Mouse (Mus musculus): ENCODE data around the gene Ankrd35. TPM values are rescaled to one million over a fixed set of nuclear protein-coding genes. Genes with fewer than 3 reads are reported as not detected.

Gene Ankrd35
- polyA plus RNA-seq, 1 experiment from 2014 or later, result 0.57 TPM

DNA sequence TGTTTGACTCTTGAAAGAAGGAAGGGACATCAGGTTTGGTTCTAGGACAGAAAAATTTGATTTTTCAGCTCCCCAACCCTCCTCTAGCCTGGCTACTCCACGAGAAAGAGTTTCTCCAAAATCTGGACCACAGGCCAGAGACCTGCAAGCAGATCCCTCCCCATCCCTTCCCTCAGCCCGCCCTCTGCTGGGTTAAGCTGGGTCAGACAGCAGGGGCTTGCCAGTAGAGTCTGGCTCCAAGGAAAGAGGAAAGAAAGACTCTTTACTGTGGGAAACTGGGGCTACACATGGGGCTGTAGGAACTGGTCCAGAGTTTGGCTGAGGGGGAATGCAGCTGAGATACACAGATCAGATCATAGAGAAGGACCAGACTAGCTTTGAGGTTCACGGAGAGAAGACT, 22.6 kb downstream of the Ankrd35 start:
- Histone ChIP-seq H3K4me3 (replicated peaks; ENCODE audit: low read depth, low read length) (no peak overlapping the region), H3K9me3 (ENCODE audit: control insufficient read depth, low read length) (no peaks in the 10 kb centered on the region), H3K36me3 (ENCODE audit: control insufficient read depth, insufficient read depth, low read length) (no peaks in the 10 kb centered on the region), H3K27ac (replicated peaks; ENCODE audit: low read depth, low read length) (no peak overlapping the region), H3K4me2 (ENCODE audit: low read length) (no peak overlapping the region), H3K27me3 (ENCODE audit: control insufficient read depth, insufficient read depth, low read length) (no peaks in the 10 kb centered on the region), H3K4me1 (ENCODE audit: control insufficient read depth, insufficient read depth, low read length) (peaks cover 9% of the 10 kb centered on the region), H3K9ac (replicated peaks; ENCODE audit: low read length) (no peak overlapping the region)
- 14% methylated on average over 3 of the region's 3 CpGs for WGBS
- ATAC-seq (ENCODE audit: low FRiP score, low TSS enrichment) (no peak), DNase-seq (peak; percentile 33)

DNA sequence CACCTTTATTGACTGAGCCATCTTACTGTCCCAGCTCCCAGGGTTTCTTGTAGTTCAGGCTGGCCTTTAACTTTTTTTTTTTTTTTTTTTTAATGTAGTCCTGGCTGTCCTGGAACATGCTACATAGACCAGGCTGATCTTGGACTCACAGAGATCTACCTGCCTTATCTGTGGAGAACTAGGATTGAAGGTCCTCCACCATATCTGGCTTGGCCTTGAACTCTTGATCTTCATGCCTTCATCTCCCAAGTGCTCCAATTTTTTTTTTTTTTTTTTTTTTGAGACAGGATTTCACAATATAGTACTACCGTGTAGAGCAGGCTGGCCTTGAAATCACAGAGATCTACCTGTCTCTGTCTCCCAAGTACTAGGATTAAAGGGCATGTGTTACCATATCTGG, 23.6 kb downstream of the Ankrd35 start:
- H3K4me1 ChIP-seq (ENCODE audit: control insufficient read depth, insufficient read depth, low read length), result peaks cover 15% of the 10 kb centered on the region
- no peak overlapping the region for H3K9ac ChIP-seq (replicated peaks; ENCODE audit: low read length)
- H3K36me3 ChIP-seq (ENCODE audit: control insufficient read depth, insufficient read depth, low read length), result no peaks in the 10 kb centered on the region
- DNase-seq (no peak), ATAC-seq (ENCODE audit: low FRiP score, low TSS enrichment) (no peak)
- no peak overlapping the region for H3K4me2 ChIP-seq (ENCODE audit: low read length)
- WGBS, result 96% methylated on average over 1 of the region's 1 CpGs
- H3K9me3 ChIP-seq (ENCODE audit: control insufficient read depth, low read length), result no peaks in the 10 kb centered on the region
- no peak overlapping the region for H3K27ac ChIP-seq (replicated peaks; ENCODE audit: low read depth, low read length)
- H3K27me3 ChIP-seq (ENCODE audit: control insufficient read depth, insufficient read depth, low read length), result no peaks in the 10 kb centered on the region
- no peak overlapping the region for H3K4me3 ChIP-seq (replicated peaks; ENCODE audit: low read depth, low read length)

DNA sequence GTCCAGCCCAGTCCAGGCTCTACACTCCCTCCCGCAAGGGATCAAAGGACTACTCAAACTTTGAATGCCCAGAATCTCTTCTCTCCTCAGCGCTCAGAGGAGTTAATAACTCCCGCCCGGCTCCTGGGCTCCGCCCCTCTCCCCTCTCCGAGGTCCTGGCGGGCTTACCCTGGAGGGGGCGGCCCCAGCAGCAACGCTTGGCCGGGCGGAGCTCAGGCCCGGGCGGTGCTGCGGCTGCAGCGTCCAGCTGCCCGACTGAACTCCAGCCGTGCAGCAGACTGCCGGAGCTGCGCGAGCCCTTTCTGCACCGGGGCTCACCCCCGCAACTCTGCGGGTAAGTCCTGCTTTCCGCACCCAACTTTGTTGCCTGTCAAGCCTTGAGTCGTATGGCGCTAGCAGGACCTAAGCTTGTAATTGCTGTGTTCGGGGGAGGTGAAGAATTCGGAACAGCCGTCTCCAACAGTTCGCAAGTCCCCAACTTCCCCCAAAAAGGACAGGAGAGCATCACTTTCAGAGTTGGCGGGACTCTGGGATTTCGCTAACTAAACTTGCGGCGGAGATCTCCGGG, 26.4 kb downstream of the Ankrd35 start, which contains the start of gene Pias3:
Pias3 (plus strand) TSS at position 187 of the 568 bp plus-strand sequence.
- Histone ChIP-seq H3K36me3 (ENCODE audit: control insufficient read depth, insufficient read depth, low read length) (peaks cover 11% of the 10 kb centered on the region; the same call in 1 of the 2 replicates), H3K9ac (replicated peaks; ENCODE audit: low read length) (peak within 1 kb of the TSS; percentile 80), H3K27me3 (ENCODE audit: control insufficient read depth, insufficient read depth, low read length) (no peaks in the 10 kb centered on the region), H3K4me3 (replicated peaks; ENCODE audit: low read depth, low read length) (peak within 1 kb of the TSS; percentile 80), H3K9me3 (ENCODE audit: control insufficient read depth, low read length) (no peaks in the 10 kb centered on the region), H3K4me1 (ENCODE audit: control insufficient read depth, insufficient read depth, low read length) (peaks cover 11% of the 10 kb centered on the region), H3K4me2 (ENCODE audit: low read length) (peak within 1 kb of the TSS; percentile 73), H3K27ac (replicated peaks; ENCODE audit: low read depth, low read length) (peak within 1 kb of the TSS; percentile 91)
- under 1% methylated on average over 35 of the region's 35 CpGs for WGBS
- ATAC-seq (ENCODE audit: low FRiP score, low TSS enrichment), result peak; percentile 62; the same call in 1 of the 2 replicates
- DNase-seq, result peak; percentile 77

DNA sequence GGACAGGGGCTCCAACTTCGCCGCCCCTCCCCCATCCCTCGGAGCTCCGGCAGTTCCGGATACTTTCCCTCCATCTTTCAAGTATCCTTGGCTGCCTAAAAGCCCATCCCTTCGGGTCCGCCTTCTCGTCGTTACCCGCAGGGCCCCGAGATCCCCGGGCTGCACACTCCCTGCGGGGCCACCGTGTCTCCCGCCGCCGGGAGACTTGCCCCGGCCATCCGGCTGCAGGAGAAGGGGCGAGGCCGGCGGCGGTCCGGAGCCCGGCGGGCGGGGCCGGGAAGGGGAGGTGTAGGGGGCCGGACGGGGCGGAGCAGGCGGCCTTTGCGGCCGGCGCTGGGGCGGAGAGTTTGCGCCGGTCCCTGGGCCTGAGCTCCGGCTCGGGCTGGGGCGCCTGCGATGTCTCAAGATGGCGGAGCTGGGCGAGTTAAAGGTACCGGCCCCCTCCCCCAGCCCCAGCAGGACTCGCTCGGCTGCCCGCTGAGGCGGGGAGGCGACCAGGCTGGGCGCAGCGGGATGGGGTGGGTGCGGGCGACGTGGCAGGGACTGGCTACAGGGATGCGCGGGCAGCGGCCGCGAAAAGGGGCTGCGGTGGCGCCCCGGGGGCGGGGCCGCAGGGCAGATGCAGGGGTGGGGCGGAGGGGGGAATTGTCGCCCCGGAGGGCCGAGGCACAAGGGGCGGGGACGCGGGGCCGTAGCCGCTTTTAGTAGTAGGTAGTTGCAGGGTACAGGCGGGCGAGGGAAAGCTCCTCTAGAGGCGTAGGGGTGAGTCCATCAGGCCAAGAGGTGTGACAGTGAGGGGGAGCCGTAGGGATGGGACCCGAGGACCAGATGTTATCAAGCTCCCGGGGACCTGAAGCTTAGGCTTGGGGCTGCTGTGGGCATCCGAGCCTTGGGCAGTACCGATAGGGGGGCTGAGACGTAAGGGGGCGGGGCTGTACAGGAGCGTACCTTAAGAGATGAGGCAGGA, 27.1 kb downstream of the Ankrd35 start:
- Histone ChIP-seq H3K4me1 (ENCODE audit: control insufficient read depth, insufficient read depth, low read length) (peaks cover 11% of the 10 kb centered on the region), H3K27ac (replicated peaks; ENCODE audit: low read depth, low read length) (peak overlapping the region; percentile 91), H3K9me3 (ENCODE audit: control insufficient read depth, low read length) (no peaks in the 10 kb centered on the region), H3K4me3 (replicated peaks; ENCODE audit: low read depth, low read length) (peak overlapping the region; percentile 80), H3K9ac (replicated peaks; ENCODE audit: low read length) (peak overlapping the region; percentile 80), H3K27me3 (ENCODE audit: control insufficient read depth, insufficient read depth, low read length) (no peaks in the 10 kb centered on the region), H3K4me2 (ENCODE audit: low read length) (peak overlapping the region; percentile 73), H3K36me3 (ENCODE audit: control insufficient read depth, insufficient read depth, low read length) (peaks cover 18% of the 10 kb centered on the region)
- DNase-seq (peak; percentile 90), ATAC-seq (ENCODE audit: low FRiP score, low TSS enrichment) (peak; percentile 91)
- WGBS, result under 1% methylated on average over 85 of the region's 85 CpGs

DNA sequence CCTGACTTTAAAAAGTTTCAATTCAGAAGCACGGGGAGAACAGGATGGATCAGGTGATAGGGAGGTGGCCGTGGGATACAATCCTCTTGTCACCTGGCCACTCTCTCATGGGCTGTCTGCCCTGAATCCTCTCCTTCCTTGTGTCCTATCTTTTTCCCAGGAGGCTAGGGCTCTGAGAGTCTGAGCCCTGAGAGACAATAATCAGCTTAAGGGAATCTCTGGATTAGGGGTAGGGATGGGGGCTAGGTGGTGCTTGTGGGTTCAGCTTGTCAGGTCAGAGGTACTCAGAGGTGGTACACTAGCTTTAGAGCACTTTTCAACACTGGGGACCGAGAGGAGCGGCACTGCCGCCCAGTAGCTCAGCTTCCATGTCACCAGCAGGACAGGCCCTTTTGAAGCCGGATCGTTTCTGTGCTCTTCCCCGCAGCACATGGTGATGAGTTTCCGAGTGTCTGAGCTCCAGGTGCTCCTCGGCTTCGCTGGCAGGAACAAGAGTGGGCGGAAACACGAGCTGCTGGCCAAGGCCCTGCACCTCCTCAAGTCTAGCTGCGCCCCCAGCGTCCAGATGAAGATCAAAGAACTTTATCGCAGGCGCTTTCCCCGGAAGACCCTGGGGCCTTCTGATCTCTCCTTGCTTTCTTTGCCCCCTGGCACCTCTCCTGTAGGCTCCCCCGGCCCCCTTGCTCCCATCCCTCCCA, 29.2 kb downstream of the Ankrd35 start:
- H3K4me2 ChIP-seq (ENCODE audit: low read length), result no peak overlapping the region
- 56% methylated on average over 19 of the region's 19 CpGs for WGBS

DNA sequence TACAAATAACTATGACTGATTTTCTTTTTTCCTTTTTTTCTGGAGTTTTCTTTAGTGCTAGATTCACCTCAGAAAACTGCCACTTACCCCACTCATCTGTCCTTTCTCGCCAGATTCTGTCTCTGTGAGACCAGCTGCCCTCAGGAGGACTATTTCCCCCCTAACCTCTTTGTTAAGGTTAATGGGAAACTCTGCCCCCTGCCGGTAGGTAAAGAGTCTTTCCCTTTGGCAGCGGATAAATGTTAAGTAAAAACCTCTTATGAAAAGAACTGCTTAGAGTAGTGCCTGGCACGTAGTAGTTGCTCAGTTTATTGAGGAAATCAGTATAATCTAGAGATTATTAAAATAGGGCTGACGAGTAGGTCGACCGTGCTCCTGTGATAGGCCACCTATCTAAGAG, 30.4 kb downstream of the Ankrd35 start:
- Histone ChIP-seq H3K36me3 (ENCODE audit: control insufficient read depth, insufficient read depth, low read length) (peaks cover 38% of the 10 kb centered on the region), H3K9ac (replicated peaks; ENCODE audit: low read length) (no peak overlapping the region), H3K27ac (replicated peaks; ENCODE audit: low read depth, low read length) (no peak overlapping the region), H3K4me2 (ENCODE audit: low read length) (no peak overlapping the region), H3K4me3 (replicated peaks; ENCODE audit: low read depth, low read length) (no peak overlapping the region), H3K9me3 (ENCODE audit: control insufficient read depth, low read length) (no peaks in the 10 kb centered on the region), H3K4me1 (ENCODE audit: control insufficient read depth, insufficient read depth, low read length) (peaks cover 11% of the 10 kb centered on the region), H3K27me3 (ENCODE audit: control insufficient read depth, insufficient read depth, low read length) (no peaks in the 10 kb centered on the region)
- DNase-seq (peak; percentile 50), ATAC-seq (ENCODE audit: low FRiP score, low TSS enrichment) (no peak)
- 54% methylated on average over 7 of the region's 7 CpGs for WGBS

More for the DNA sequence above, 29.2 kb downstream of the Ankrd35 start:
- H3K27me3 ChIP-seq (ENCODE audit: control insufficient read depth, insufficient read depth, low read length), result no peaks in the 10 kb centered on the region
- H3K4me1 ChIP-seq (ENCODE audit: control insufficient read depth, insufficient read depth, low read length), result peaks cover 11% of the 10 kb centered on the region
- DNase-seq, result no peak
- no peak overlapping the region for H3K27ac ChIP-seq (replicated peaks; ENCODE audit: low read depth, low read length)
- no peak for ATAC-seq (ENCODE audit: low FRiP score, low TSS enrichment)
- no peak overlapping the region for H3K9ac ChIP-seq (replicated peaks; ENCODE audit: low read length)
- peaks cover 33% of the 10 kb centered on the region for H3K36me3 ChIP-seq (ENCODE audit: control insufficient read depth, insufficient read depth, low read length)
- H3K9me3 ChIP-seq (ENCODE audit: control insufficient read depth, low read length), result no peaks in the 10 kb centered on the region
- no peak overlapping the region for H3K4me3 ChIP-seq (replicated peaks; ENCODE audit: low read depth, low read length)

DNA sequence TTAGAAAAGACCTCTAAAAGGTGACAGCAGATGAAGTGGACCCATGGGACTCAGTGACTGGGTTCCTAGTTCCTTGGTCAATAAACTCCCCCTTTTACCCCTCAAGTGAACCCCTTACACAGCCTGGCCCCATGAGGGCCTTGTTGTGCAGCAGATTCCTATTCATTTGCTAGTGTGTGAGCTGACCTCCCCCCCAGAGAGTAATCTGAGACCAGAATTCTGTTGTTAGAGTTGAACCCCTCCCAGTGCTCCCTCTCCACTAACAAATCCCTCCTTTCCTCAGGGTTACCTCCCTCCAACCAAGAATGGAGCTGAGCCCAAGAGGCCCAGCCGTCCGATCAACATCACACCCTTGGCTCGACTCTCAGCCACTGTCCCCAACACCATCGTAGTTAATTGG, 31.1 kb downstream of the Ankrd35 start:
- Histone ChIP-seq H3K36me3 (ENCODE audit: control insufficient read depth, insufficient read depth, low read length) (peaks cover 38% of the 10 kb centered on the region), H3K27me3 (ENCODE audit: control insufficient read depth, insufficient read depth, low read length) (no peaks in the 10 kb centered on the region), H3K27ac (replicated peaks; ENCODE audit: low read depth, low read length) (no peak overlapping the region), H3K4me2 (ENCODE audit: low read length) (no peak overlapping the region), H3K9me3 (ENCODE audit: control insufficient read depth, low read length) (no peaks in the 10 kb centered on the region), H3K4me1 (ENCODE audit: control insufficient read depth, insufficient read depth, low read length) (peaks cover 11% of the 10 kb centered on the region), H3K9ac (replicated peaks; ENCODE audit: low read length) (no peak overlapping the region), H3K4me3 (replicated peaks; ENCODE audit: low read depth, low read length) (no peak overlapping the region)
- no peak for ATAC-seq (ENCODE audit: low FRiP score, low TSS enrichment)
- 90% methylated on average over 4 of the region's 4 CpGs for WGBS
- no peak for DNase-seq

DNA sequence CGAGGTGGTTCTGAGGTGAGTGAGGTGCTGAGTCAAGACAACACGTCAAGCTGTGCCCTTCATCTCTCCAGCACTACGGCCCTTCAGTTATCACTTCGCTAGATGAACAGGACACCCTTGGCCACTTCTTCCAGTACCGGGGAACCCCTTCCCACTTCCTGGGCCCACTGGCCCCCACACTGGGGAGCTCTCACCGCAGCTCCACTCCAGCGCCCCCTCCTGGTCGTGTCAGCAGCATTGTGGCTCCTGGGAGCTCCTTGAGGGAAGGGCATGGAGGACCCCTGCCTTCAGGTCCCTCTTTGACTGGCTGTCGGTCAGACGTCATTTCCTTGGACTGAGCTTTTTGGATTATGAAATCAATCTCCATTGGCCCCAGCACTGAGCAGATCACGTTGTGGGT, 34.8 kb downstream of the Ankrd35 start:
- H3K4me2 ChIP-seq (ENCODE audit: low read length), result no peak overlapping the region
- H3K27ac ChIP-seq (replicated peaks; ENCODE audit: low read depth, low read length), result no peak overlapping the region
- peaks cover 37% of the 10 kb centered on the region for H3K36me3 ChIP-seq (ENCODE audit: control insufficient read depth, insufficient read depth, low read length)
- 0 out of 2 replicates have a peak, but pooled peaks cover 4% of the 10 kb centered on the region for H3K4me1 ChIP-seq (ENCODE audit: control insufficient read depth, insufficient read depth, low read length)
- ATAC-seq (ENCODE audit: low FRiP score, low TSS enrichment) (no peak), DNase-seq (no peak)
- 62% methylated on average over 11 of the region's 11 CpGs for WGBS
- no peak overlapping the region for H3K4me3 ChIP-seq (replicated peaks; ENCODE audit: low read depth, low read length)
- H3K9ac ChIP-seq (replicated peaks; ENCODE audit: low read length), result no peak overlapping the region
- H3K9me3 ChIP-seq (ENCODE audit: control insufficient read depth, low read length), result no peaks in the 10 kb centered on the region
- peaks cover 5% of the 10 kb centered on the region; the same call in 1 of the 2 replicates for H3K27me3 ChIP-seq (ENCODE audit: control insufficient read depth, insufficient read depth, low read length)
